ENCODE assay signal across 29 mouse cellular contexts in genomic region chr4:95653913-95654301, GRCm38 (mm10).
DNase-seq lines count a peak whose midpoint lies in the region; ATAC-seq and TF ChIP-seq lines count a peak whose summit lies in the region.
"Had no signal": no experiment of that assay in that cellular context is flagged by ENCODE, and none has a peak within 500 bp of the region (broad histone marks: within the 10 kb centered on the region; RNA-seq: fewer than 3 reads in every experiment).

No protein-coding gene starts in this region.

- no peak overlapping the region for H3K9ac ChIP-seq in embryonic facial prominence, embryonic 11.5 days (replicated peaks; ENCODE audit: low read length)
- no peak overlapping the region for H3K9ac ChIP-seq in forebrain, embryonic 15.5 days (replicated peaks)
- no peak overlapping the region for H3K9ac ChIP-seq in hindbrain, embryonic 14.5 days
- H3K9ac ChIP-seq: heart, embryonic 15.5 days; hindbrain, embryonic 12.5 days; limb, embryonic 13.5 days; liver, embryonic 12.5 days; liver, postnatal 0 days; midbrain, embryonic 12.5 days; neural tube, embryonic 12.5 days had no signal

- H3K4me1 ChIP-seq in embryonic facial prominence, embryonic 11.5 days (ENCODE audit: control insufficient read depth, insufficient read depth, low read length): no peaks in the 10 kb centered on the region
- H3K4me1 ChIP-seq in forebrain, embryonic 15.5 days: peaks cover 23% of the 10 kb centered on the region
- peaks cover 7% of the 10 kb centered on the region for H3K4me1 ChIP-seq in hindbrain, embryonic 14.5 days (replicated peaks; ENCODE audit: control insufficient read depth, insufficient read depth, low read length)

- no peak for DNase-seq in layer of hippocampus, adult 2 months (ENCODE audit: low spot score in 2 of 2)
- no peak for DNase-seq in layer of hippocampus, postnatal 10 days (ENCODE audit: low spot score in 2 of 2)
- peak; percentile 79 for DNase-seq in embryonic facial prominence, embryonic 11.5 days (ENCODE audit: low spot score)
- DNase-seq in yolk sac, embryonic 10.5 days (ENCODE audit: low spot score): peak; percentile 13
- DNase-seq in gastrocnemius, postnatal 25 days: no peak
- DNase-seq in hindbrain, embryonic 14.5 days (ENCODE audit: low spot score): no peak
- DNase-seq in left cerebral cortex, adult 11 months (ENCODE audit: low spot score): no peak
- DNase-seq: adrenal gland, postnatal 10 days; B cell, adult 2 months; cerebellum, adult 11-12 months; cerebellum, postnatal 14 days; gastrocnemius, postnatal 10 days; heart, postnatal 36 days; kidney, adult 8-10 months; liver, postnatal 0 days; lung, postnatal 4 days had no signal

- no peak overlapping the region for H3K4me3 ChIP-seq in layer of hippocampus, adult 2 months
- H3K4me3 ChIP-seq in embryonic facial prominence, embryonic 11.5 days (ENCODE audit: low read depth, low read length): no peak overlapping the region
- H3K4me3 ChIP-seq in forebrain, embryonic 15.5 days: no peak overlapping the region
- no peak overlapping the region for H3K4me3 ChIP-seq in hindbrain, embryonic 14.5 days (replicated peaks; ENCODE audit: low read length)
- H3K4me3 ChIP-seq: heart, embryonic 15.5 days; hindbrain, embryonic 12.5 days; left cerebral cortex, adult 2 months; limb, embryonic 13.5 days; liver, embryonic 12.5 days; megakaryocyte, embryonic 14.5 days; midbrain, embryonic 12.5 days; myocyte; neural tube, embryonic 12.5 days had no signal

- no peak for TF ChIP-seq CTCF in layer of hippocampus, adult 2 months (conservative IDR thresholded peaks at IDR 0.05)

- peak; percentile 44; the same call in 1 of the 2 replicates for ATAC-seq in embryonic facial prominence, embryonic 11.5 days (replicated peaks; ENCODE audit: insufficient number of reproducible peaks, low FRiP score, low TSS enrichment, low read depth)
- no peak for ATAC-seq in forebrain, embryonic 15.5 days (replicated peaks)
- ATAC-seq in hindbrain, embryonic 14.5 days (ENCODE audit: low FRiP score): no peak
- ATAC-seq: intestine, embryonic 16.5 days; liver, embryonic 12.5 days; liver, postnatal 0 days; lung, postnatal 0 days had no signal

- H3K4me2 ChIP-seq in embryonic facial prominence, embryonic 11.5 days (ENCODE audit: low read depth, low read length): no peak overlapping the region
- H3K4me2 ChIP-seq in forebrain, embryonic 15.5 days (replicated peaks): no peak overlapping the region
- no peak overlapping the region for H3K4me2 ChIP-seq in hindbrain, embryonic 14.5 days (replicated peaks)
- H3K4me2 ChIP-seq: heart, embryonic 15.5 days; hindbrain, embryonic 12.5 days; limb, embryonic 13.5 days; liver, embryonic 12.5 days; midbrain, embryonic 12.5 days; neural tube, embryonic 12.5 days had no signal

- H3K9me3 ChIP-seq in embryonic facial prominence, embryonic 11.5 days (replicated peaks; ENCODE audit: control insufficient read depth, low read length): no peaks in the 10 kb centered on the region
- H3K9me3 ChIP-seq in forebrain, embryonic 15.5 days: no peaks in the 10 kb centered on the region
- H3K9me3 ChIP-seq in hindbrain, embryonic 14.5 days (ENCODE audit: control insufficient read depth, low read length): no peaks in the 10 kb centered on the region
- H3K9me3 ChIP-seq: heart, embryonic 15.5 days; hindbrain, embryonic 12.5 days; limb, embryonic 13.5 days; liver, embryonic 12.5 days; megakaryocyte, embryonic 14.5 days; midbrain, embryonic 12.5 days; neural tube, embryonic 12.5 days had no signal

- no peaks in the 10 kb centered on the region for H3K27me3 ChIP-seq in embryonic facial prominence, embryonic 11.5 days (ENCODE audit: control insufficient read depth, insufficient read depth, low read length)
- no peaks in the 10 kb centered on the region for H3K27me3 ChIP-seq in forebrain, embryonic 15.5 days
- no peaks in the 10 kb centered on the region for H3K27me3 ChIP-seq in hindbrain, embryonic 14.5 days (ENCODE audit: control insufficient read depth, insufficient read depth, low read length)
- H3K27me3 ChIP-seq: heart, embryonic 15.5 days; hindbrain, embryonic 12.5 days; limb, embryonic 13.5 days; liver, embryonic 12.5 days; midbrain, embryonic 12.5 days; neural tube, embryonic 12.5 days had no signal

- H3K36me3 ChIP-seq in embryonic facial prominence, embryonic 11.5 days (replicated peaks; ENCODE audit: control insufficient read depth, insufficient read depth, low read depth, low read length): no peaks in the 10 kb centered on the region
- no peaks in the 10 kb centered on the region for H3K36me3 ChIP-seq in forebrain, embryonic 15.5 days
- H3K36me3 ChIP-seq in hindbrain, embryonic 14.5 days (replicated peaks; ENCODE audit: control insufficient read depth, insufficient read depth): no peaks in the 10 kb centered on the region
- H3K36me3 ChIP-seq: heart, embryonic 15.5 days; hindbrain, embryonic 12.5 days; limb, embryonic 13.5 days; liver, embryonic 12.5 days; midbrain, embryonic 12.5 days; neural tube, embryonic 12.5 days had no signal

- H3K27ac ChIP-seq in layer of hippocampus, adult 2 months: peak overlapping the region; percentile 69
- H3K27ac ChIP-seq in embryonic facial prominence, embryonic 11.5 days (replicated peaks; ENCODE audit: low read depth, low read length): peak overlapping the region; percentile 54; the same call in 1 of the 2 replicates
- peak overlapping the region; percentile 38; the same call in 1 of the 2 replicates for H3K27ac ChIP-seq in forebrain, embryonic 15.5 days (replicated peaks)
- no peak overlapping the region for H3K27ac ChIP-seq in hindbrain, embryonic 14.5 days
- H3K27ac ChIP-seq: heart, embryonic 15.5 days; hindbrain, embryonic 12.5 days; kidney, postnatal 0 days; left cerebral cortex, adult 2 months; limb, embryonic 13.5 days; liver, embryonic 12.5 days; midbrain, embryonic 12.5 days; neural tube, embryonic 12.5 days had no signal

- 22% methylated on average over 4 of the region's 4 CpGs for WGBS in embryonic facial prominence, embryonic 11.5 days
- 44% methylated on average over 4 of the region's 4 CpGs for WGBS in forebrain, embryonic 15.5 days
- 78% methylated on average over 4 of the region's 4 CpGs for WGBS in hindbrain, embryonic 14.5 days

Comparison
In these comparisons a context has a peak if more than half of its experiments do, and no peak if none do; other contexts are left out.
1. DNase-seq: peak in embryonic facial prominence, embryonic 11.5 days (single experiment) and yolk sac, embryonic 10.5 days (single experiment); none in layer of hippocampus, adult 2 months (0 of 2), layer of hippocampus, postnatal 10 days (0 of 2), gastrocnemius, postnatal 25 days (single experiment), hindbrain, embryonic 14.5 days (single experiment) and left cerebral cortex, adult 11 months (single experiment).